Mouse (Mus musculus): ENCODE measurements around the gene Ubash3b. TPM values are rescaled to one million over a fixed set of nuclear protein-coding genes. Genes with fewer than 3 reads are reported as not detected.

The Ubash3b gene
- polyA plus RNA-seq, 1 experiment from 2014 or later: 12.1 TPM

GRCm38 (mm10) chr9:41038150-41038664, 123.3 kb downstream of the Ubash3b start:
- H3K36me3 ChIP-seq: peaks cover 5% of the 10 kb centered on the region; the same call in 1 of the 2 replicates
- no peaks in the 10 kb centered on the region for H3K27me3 ChIP-seq
- 61% methylated on average over 9 of the region's 9 CpGs for WGBS
- H3K9me3 ChIP-seq: no peaks in the 10 kb centered on the region
- no peak overlapping the region for H3K9ac ChIP-seq (replicated peaks)
- no peak overlapping the region for H3K4me2 ChIP-seq (replicated peaks)
- H3K4me3 ChIP-seq (replicated peaks): no peak overlapping the region
- no peak overlapping the region for H3K27ac ChIP-seq
- no peak for ATAC-seq
- H3K4me1 ChIP-seq (replicated peaks): peaks cover 13% of the 10 kb centered on the region

DNA sequence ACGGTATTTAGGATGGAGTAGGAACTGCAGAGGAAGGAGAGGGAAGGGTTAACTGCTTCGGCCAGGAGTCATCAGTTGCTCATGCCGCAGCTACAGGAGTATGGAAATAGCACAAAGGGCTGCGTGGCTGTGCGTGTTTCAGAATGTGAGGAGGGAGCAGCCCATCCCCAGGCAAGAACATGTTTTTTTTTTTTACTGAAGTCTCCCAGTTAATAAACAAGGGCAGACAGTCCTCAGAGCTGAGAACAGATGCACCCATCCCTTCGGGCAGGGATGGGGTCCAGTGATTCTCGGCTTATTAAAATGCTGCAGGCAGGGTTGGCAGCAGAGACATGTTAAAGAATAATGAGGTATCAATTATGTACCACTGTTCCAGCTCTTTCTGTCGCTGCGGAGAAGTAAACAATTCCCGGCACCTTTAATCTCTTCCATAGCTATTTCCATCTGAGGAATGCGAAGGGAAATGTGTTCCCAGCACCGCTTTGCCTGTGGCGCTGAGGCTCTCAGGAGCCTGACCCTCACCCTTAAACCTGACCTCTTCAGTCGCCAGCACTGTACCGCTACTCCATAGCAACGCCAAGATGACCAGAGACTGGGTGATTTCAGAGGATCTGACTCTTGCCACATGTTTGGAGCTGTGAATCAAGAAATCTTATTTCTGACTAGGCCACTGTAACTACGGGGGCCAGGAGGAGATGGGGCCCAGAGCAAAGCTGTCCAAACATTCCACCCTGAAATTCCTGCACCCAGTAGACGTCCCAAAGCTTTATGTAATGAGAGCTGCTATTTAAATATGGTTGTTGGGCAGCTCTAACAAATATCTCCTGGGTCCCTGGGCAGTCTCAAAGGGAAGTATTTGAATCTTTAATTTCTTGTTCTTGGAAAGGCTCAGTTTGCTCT, 129.7 kb downstream of the Ubash3b start:
- no peaks in the 10 kb centered on the region for H3K9me3 ChIP-seq
- H3K4me2 ChIP-seq (replicated peaks): peak overlapping the region; percentile 31
- peak; percentile 70 for ATAC-seq
- no peaks in the 10 kb centered on the region for H3K27me3 ChIP-seq
- H3K4me1 ChIP-seq (replicated peaks): peaks cover 32% of the 10 kb centered on the region
- peaks cover 4% of the 10 kb centered on the region for H3K36me3 ChIP-seq
- no peak overlapping the region for H3K9ac ChIP-seq (replicated peaks)
- 31% methylated on average over 18 of the region's 18 CpGs for WGBS
- peak overlapping the region; percentile 82 for H3K27ac ChIP-seq
- H3K4me3 ChIP-seq (replicated peaks): no peak overlapping the region

DNA sequence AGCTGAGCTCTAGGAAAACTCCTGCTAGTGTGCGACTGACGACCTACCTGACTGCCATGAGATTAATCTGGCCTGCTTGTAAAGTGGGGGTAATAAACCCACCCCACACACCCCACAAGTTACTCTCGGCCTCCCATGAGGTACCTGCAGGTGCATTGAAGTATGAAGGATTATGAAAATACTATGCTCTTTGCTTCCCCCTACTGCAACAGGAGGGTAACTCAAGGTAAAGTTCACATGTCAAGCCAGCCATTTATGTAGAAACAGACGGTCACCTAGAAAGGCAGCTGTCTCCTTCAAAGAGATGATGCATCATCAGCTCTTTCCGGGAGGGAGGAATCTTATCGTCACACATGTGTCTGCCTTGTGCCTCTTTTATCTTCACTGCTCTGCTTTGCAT, 131.7 kb downstream of the Ubash3b start:
- H3K4me3 ChIP-seq (replicated peaks): no peak overlapping the region
- no peak for ATAC-seq
- H3K4me1 ChIP-seq (replicated peaks): peaks cover 32% of the 10 kb centered on the region
- H3K9ac ChIP-seq (replicated peaks): no peak overlapping the region
- H3K9me3 ChIP-seq: no peaks in the 10 kb centered on the region
- no peak overlapping the region for H3K27ac ChIP-seq
- peaks cover 4% of the 10 kb centered on the region for H3K36me3 ChIP-seq
- H3K4me2 ChIP-seq (replicated peaks): no peak overlapping the region
- whole genome bisulfite sequencing: 77% methylated on average over 6 of the region's 6 CpGs
- no peaks in the 10 kb centered on the region for H3K27me3 ChIP-seq

DNA sequence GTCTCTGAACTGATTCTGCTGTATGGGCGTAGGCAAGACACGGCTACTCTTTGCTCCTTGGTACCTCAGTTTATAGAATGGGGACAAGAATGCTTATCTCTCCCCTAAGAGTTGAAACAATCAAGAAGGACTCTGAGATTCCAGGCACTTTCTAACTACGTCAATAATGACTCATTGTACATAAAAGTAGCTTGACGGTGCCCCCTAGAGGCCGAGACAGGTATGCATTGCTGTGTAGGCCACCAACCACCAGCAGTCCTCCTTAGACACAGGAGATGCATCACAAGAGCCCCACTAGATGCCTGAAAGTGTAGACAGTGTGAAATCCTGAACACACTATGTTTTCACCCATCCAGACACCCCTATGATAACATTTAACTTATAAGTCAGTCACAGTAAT, 133.0 kb downstream of the Ubash3b start:
- Histone ChIP-seq H3K4me1 (replicated peaks) (peaks cover 20% of the 10 kb centered on the region), H3K4me3 (replicated peaks) (no peak overlapping the region), H3K9me3 (no peaks in the 10 kb centered on the region), H3K4me2 (replicated peaks) (no peak overlapping the region), H3K27me3 (no peaks in the 10 kb centered on the region), H3K9ac (replicated peaks) (no peak overlapping the region), H3K36me3 (peaks cover 4% of the 10 kb centered on the region), H3K27ac (no peak overlapping the region)
- 40% methylated on average over 5 of the region's 5 CpGs for WGBS
- no peak for ATAC-seq

- no peak overlapping the region for H3K9ac ChIP-seq (replicated peaks)
- H3K27ac ChIP-seq: no peak overlapping the region
- no peak for ATAC-seq
- no peak overlapping the region for H3K4me2 ChIP-seq (replicated peaks)
- H3K27me3 ChIP-seq: no peaks in the 10 kb centered on the region
- no peaks in the 10 kb centered on the region for H3K9me3 ChIP-seq
- H3K4me1 ChIP-seq (replicated peaks): no peaks in the 10 kb centered on the region
- WGBS: 66% methylated on average over 3 of the region's 3 CpGs
- 0 out of 2 replicates have a peak, but pooled peaks cover 7% of the 10 kb centered on the region for H3K36me3 ChIP-seq
- H3K4me3 ChIP-seq (replicated peaks): no peak overlapping the region
Observed at GRCm38 (mm10) chr9:41021690-41022089, 139.8 kb downstream of the Ubash3b start.

DNA sequence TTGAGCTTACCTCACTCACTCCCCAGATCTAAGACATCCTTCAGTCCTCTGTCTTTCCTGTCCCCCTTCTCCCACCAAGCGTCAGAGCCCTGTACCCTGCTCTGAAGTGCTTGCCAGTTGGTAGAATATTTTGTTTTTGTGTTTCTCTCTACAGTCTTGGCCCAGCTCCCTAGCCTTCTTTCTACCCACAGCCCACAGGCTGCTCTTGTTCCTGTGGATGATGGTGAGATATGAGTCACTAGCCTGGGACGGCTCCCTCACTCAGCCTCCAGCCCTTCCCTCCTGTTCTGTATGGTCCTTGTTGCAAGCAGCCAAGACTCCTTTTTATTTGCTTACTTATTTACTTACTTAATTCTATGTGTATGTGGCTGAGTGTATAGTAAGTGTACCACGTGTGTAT, 141.0 kb downstream of the Ubash3b start:
- H3K4me3 ChIP-seq (replicated peaks): no peak overlapping the region
- 0 out of 2 replicates have a peak, but pooled peaks cover 7% of the 10 kb centered on the region for H3K36me3 ChIP-seq
- ATAC-seq: no peak
- H3K4me1 ChIP-seq (replicated peaks): no peaks in the 10 kb centered on the region
- no peaks in the 10 kb centered on the region for H3K9me3 ChIP-seq
- no peak overlapping the region for H3K4me2 ChIP-seq (replicated peaks)
- H3K27me3 ChIP-seq: no peaks in the 10 kb centered on the region
- 90% methylated on average over 3 of the region's 3 CpGs for WGBS
- no peak overlapping the region for H3K9ac ChIP-seq (replicated peaks)
- H3K27ac ChIP-seq: no peak overlapping the region

- H3K4me2 ChIP-seq (replicated peaks): no peak overlapping the region
- no peak for ATAC-seq
- no peaks in the 10 kb centered on the region for H3K27me3 ChIP-seq
- no peaks in the 10 kb centered on the region for H3K9me3 ChIP-seq
- peaks cover 48% of the 10 kb centered on the region for H3K4me1 ChIP-seq (replicated peaks)
- 0 out of 2 replicates have a peak, but pooled peaks cover 7% of the 10 kb centered on the region for H3K36me3 ChIP-seq
- H3K4me3 ChIP-seq (replicated peaks): no peak overlapping the region
- peak overlapping the region; percentile 69 for H3K27ac ChIP-seq
- 15% methylated on average over 4 of the region's 4 CpGs for WGBS
- H3K9ac ChIP-seq (replicated peaks): no peak overlapping the region
Observed at GRCm38 (mm10) chr9:41014512-41014911, 147.0 kb downstream of the Ubash3b start.

- WGBS: 28% methylated on average over 5 of the region's 5 CpGs
- Histone ChIP-seq H3K9me3 (no peaks in the 10 kb centered on the region), H3K4me2 (replicated peaks) (peak overlapping the region; percentile 34), H3K27me3 (no peaks in the 10 kb centered on the region), H3K4me1 (replicated peaks) (peaks cover 48% of the 10 kb centered on the region), H3K36me3 (0 out of 2 replicates have a peak, but pooled peaks cover 2% of the 10 kb centered on the region), H3K4me3 (replicated peaks) (no peak overlapping the region), H3K9ac (replicated peaks) (no peak overlapping the region; the same call in 1 of the 2 replicates), H3K27ac (peak overlapping the region; percentile 81)
- peak; percentile 34 for ATAC-seq
Observed at GRCm38 (mm10) chr9:41012456-41012855, 149.0 kb downstream of the Ubash3b start.

GRCm38 (mm10) chr9:41011512-41012436, 149.7 kb downstream of the Ubash3b start:
- peaks cover 48% of the 10 kb centered on the region for H3K4me1 ChIP-seq (replicated peaks)

GRCm38 (mm10) chr9:41007785-41008184, 153.7 kb downstream of the Ubash3b start:
- Histone ChIP-seq H3K4me1 (replicated peaks) (peaks cover 25% of the 10 kb centered on the region), H3K4me3 (replicated peaks) (no peak overlapping the region), H3K27ac (no peak overlapping the region), H3K4me2 (replicated peaks) (no peak overlapping the region), H3K27me3 (no peaks in the 10 kb centered on the region), H3K36me3 (no peaks in the 10 kb centered on the region), H3K9me3 (no peaks in the 10 kb centered on the region), H3K9ac (replicated peaks) (no peak overlapping the region)
- 8% methylated on average over 1 of the region's 1 CpGs for WGBS
- ATAC-seq: no peak

More at GRCm38 (mm10) chr9:41011512-41012436, 149.7 kb downstream of the Ubash3b start:
- Histone ChIP-seq H3K4me3 (replicated peaks) (0 out of 2 replicates have a peak overlapping the region, but pooled peaks have one; percentile 2), H3K27ac (peak overlapping the region; percentile 81), H3K4me2 (replicated peaks) (peak overlapping the region; percentile 34), H3K27me3 (no peaks in the 10 kb centered on the region), H3K36me3 (no peaks in the 10 kb centered on the region), H3K9me3 (no peaks in the 10 kb centered on the region), H3K9ac (replicated peaks) (no peak overlapping the region)
- ATAC-seq: peak; percentile 92
- 11% methylated on average over 13 of the region's 13 CpGs for WGBS

- Histone ChIP-seq H3K4me2 (replicated peaks) (no peak within 1 kb of the TSS), H3K9ac (replicated peaks) (no peak within 1 kb of the TSS), H3K27ac (no peak within 1 kb of the TSS), H3K4me3 (replicated peaks) (no peak within 1 kb of the TSS), H3K27me3 (no peaks in the 10 kb centered on the region), H3K4me1 (replicated peaks) (peaks cover 5% of the 10 kb centered on the region), H3K36me3 (no peaks in the 10 kb centered on the region), H3K9me3 (no peaks in the 10 kb centered on the region)
- no peak for ATAC-seq
- WGBS: 76% methylated on average over 4 of the region's 4 CpGs
Observed at GRCm38 (mm10) chr9:41004415-41004814, 157.1 kb downstream of the Ubash3b start, which contains the start of gene Crtam. Gene Crtam, minus strand, starts transcription at chr9:41004628.
